Mouse (Mus musculus): Measurements from ENCODE around the gene Arl4d.

DNA sequence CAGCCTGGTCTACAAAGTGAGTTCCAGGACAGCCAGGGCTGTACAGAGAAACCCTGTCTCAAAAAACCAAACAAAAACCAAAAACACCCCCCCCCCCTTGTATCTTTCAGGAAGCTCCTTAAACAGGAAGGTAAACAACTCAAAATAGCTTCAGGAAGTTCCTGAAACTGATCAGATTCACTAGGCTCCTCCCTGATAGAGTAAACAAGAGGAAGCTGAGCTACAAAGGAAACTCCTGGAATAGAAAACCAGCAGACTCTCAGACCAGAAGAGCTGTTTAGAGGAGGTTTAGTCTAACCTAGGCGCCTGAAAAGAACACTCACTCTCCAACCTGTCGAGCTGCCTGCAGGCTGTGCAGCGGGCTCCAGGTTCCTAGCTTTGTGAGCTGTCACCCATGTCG is 25.6 kb upstream of the Arl4d start:
- TF ChIP-seq CTCF (IDR thresholded peaks at IDR 0.05; ENCODE audit: control insufficient read depth, insufficient read depth, insufficient replicate concordance, low read depth, low read length) (no peak), POLR2A (IDR thresholded peaks at IDR 0.05; ENCODE audit: control insufficient read depth, low read depth, low read length) (no peak)
